Mouse (Mus musculus): Measurements from ENCODE around the gene Defb13. TPM values are rescaled to one million over a fixed set of nuclear protein-coding genes. Genes with fewer than 3 reads are reported as not detected.
A peak's percentile ranks its signal among the peaks of the same experiment; 100 is the strongest.

Defb13 gene
- polyA plus RNA-seq, 2 experiments = not detected

DNA sequence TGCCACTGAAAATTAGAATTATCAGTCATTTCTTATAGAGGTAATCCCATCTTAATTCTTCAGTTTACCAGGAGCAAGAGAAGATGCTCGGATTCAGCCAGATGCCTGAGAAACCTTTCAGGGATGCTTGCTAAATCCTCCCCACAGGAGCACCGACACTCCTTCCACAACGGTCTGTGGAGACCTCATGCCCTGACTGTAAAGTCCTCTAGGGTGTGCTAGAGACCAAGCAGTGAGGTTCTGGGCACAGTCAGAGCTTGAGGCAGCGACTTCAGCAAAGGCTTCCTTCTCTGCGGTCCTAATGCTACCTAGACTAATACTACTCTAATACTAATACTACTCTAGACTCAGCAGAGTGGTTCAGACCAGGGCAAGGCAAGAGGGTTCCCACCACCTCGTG, 45.6 kb downstream of the Defb13 start:
- H3K36me3 ChIP-seq (replicated peaks; ENCODE audit: control insufficient read depth, insufficient read depth, low read depth) = peaks cover 2% of the 10 kb centered on the region; the same call in 1 of the 2 replicates
- WGBS (ENCODE audit: insufficient replicate concordance) = 32% methylated on average over 6 of the region's 6 CpGs
- H3K27ac ChIP-seq = no peak overlapping the region
- H3K9me3 ChIP-seq (ENCODE audit: control insufficient read depth, low read length) = no peaks in the 10 kb centered on the region
- ATAC-seq (ENCODE audit: insufficient read depth) (no peak), DNase-seq (ENCODE audit: low read depth in 3 of 3, low spot score in 3 of 3) (peak in 1 of 3 experiments; percentile 1)
- H3K4me1 ChIP-seq (replicated peaks; ENCODE audit: control insufficient read depth in 2 of 2, insufficient read depth in 2 of 2, low read length in 1 of 2) = no peaks in the 10 kb centered on the region
- H3K4me3 ChIP-seq (ENCODE audit: insufficient read depth in 1 of 2, low read depth in 2 of 2, low read length in 2 of 2) = no peak overlapping the region
- H3K27me3 ChIP-seq (ENCODE audit: control insufficient read depth, insufficient read depth, low read length) = no peaks in the 10 kb centered on the region
- H3K9ac ChIP-seq (replicated peaks) = no peak overlapping the region
- no peak overlapping the region for H3K4me2 ChIP-seq (ENCODE audit: low read depth)
- peak; percentile 70 for TF ChIP-seq CTCF (IDR thresholded peaks at IDR 0.05; ENCODE audit: low read depth)
- no peak for TF ChIP-seq EP300 (IDR thresholded peaks at IDR 0.05; ENCODE audit: low read depth)

DNA sequence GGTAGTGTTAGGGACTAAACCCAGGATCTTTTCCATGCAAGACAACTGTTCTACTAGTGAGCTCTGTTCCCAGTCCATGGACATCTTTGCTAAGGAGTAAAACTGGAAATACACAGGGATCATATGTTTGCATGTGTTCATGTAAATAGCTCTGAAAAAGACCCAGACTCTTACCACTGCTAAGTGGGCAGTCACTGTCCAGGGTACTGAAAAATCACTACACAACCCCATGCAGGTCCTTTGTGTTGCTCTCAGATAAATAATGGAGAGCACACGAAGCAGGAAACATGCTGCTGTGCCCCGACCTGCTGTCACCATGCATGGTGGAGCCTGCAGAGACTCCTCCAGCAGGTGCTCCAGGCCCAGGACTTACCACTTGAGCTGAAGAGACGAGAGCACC, 48.6 kb downstream of the Defb13 start:
- peaks cover 17% of the 10 kb centered on the region for H3K36me3 ChIP-seq (replicated peaks; ENCODE audit: control insufficient read depth, insufficient read depth, low read depth)
- H3K4me2 ChIP-seq (ENCODE audit: low read depth) = no peak overlapping the region
- no peaks in the 10 kb centered on the region for H3K27me3 ChIP-seq (ENCODE audit: control insufficient read depth, insufficient read depth, low read length)
- TF ChIP-seq CTCF (IDR thresholded peaks at IDR 0.05; ENCODE audit: low read depth) = no peak
- H3K9me3 ChIP-seq (ENCODE audit: control insufficient read depth, low read length) = no peaks in the 10 kb centered on the region
- H3K27ac ChIP-seq = no peak overlapping the region
- no peak overlapping the region for H3K4me3 ChIP-seq (ENCODE audit: insufficient read depth in 1 of 2, low read depth in 2 of 2, low read length in 2 of 2)
- 39% methylated on average over 3 of the region's 3 CpGs for WGBS (ENCODE audit: insufficient replicate concordance)
- no peaks in the 10 kb centered on the region for H3K4me1 ChIP-seq (replicated peaks; ENCODE audit: control insufficient read depth in 2 of 2, insufficient read depth in 2 of 2, low read length in 1 of 2)
- H3K9ac ChIP-seq (replicated peaks) = no peak overlapping the region
- ATAC-seq (ENCODE audit: insufficient read depth) (no peak), DNase-seq (ENCODE audit: low read depth in 3 of 3, low spot score in 3 of 3) (no peak)

Other genes starting within 250 kb of the Defb13 start
- gene AY761184, start 243.1 kb upstream of the Defb13 start, polyA plus RNA-seq (2012; rRNA removed) = not detected in 2 replicates
- not detected in 2 replicates for gene AY761184, start 243.1 kb upstream of the Defb13 start, polyA plus RNA-seq (2014; fragmentation: Nextera tagmentation; extraction: Ambion mirVana)
- gene Defa24, start 212.3 kb upstream of the Defb13 start, polyA plus RNA-seq (2012; rRNA removed) = not detected in 2 replicates
- not detected in 2 replicates for gene Defa24, start 212.3 kb upstream of the Defb13 start, polyA plus RNA-seq (2014; fragmentation: Nextera tagmentation; extraction: Ambion mirVana)
- gene Defb50, start 123.2 kb upstream of the Defb13 start, polyA plus RNA-seq (2012; rRNA removed) = not detected in 2 replicates
- gene Defb50, start 123.2 kb upstream of the Defb13 start, polyA plus RNA-seq (2014; fragmentation: Nextera tagmentation; extraction: Ambion mirVana) = not detected in 2 replicates
- not detected in 2 replicates for gene Defb2, start 106.8 kb upstream of the Defb13 start, polyA plus RNA-seq (2012; rRNA removed)
- gene Defb2, start 106.8 kb upstream of the Defb13 start, polyA plus RNA-seq (2014; fragmentation: Nextera tagmentation; extraction: Ambion mirVana) = not detected in 2 replicates
- gene Defb10, start 87.9 kb upstream of the Defb13 start, polyA plus RNA-seq (2012; rRNA removed) = not detected in 2 replicates
- not detected in 2 replicates for gene Defb10, start 87.9 kb upstream of the Defb13 start, polyA plus RNA-seq (2014; fragmentation: Nextera tagmentation; extraction: Ambion mirVana)
- not detected in 2 replicates for gene Defb9, start 61.3 kb upstream of the Defb13 start, polyA plus RNA-seq (2012; rRNA removed)
- gene Defb9, start 61.3 kb upstream of the Defb13 start, polyA plus RNA-seq (2014; fragmentation: Nextera tagmentation; extraction: Ambion mirVana) = not detected in 2 replicates
- gene Defb11, start 40.4 kb upstream of the Defb13 start, polyA plus RNA-seq (2012; rRNA removed) = not detected in 2 replicates
- not detected in 2 replicates for gene Defb11, start 40.4 kb upstream of the Defb13 start, polyA plus RNA-seq (2014; fragmentation: Nextera tagmentation; extraction: Ambion mirVana)
- not detected in 2 replicates for gene Defb15, start 14.1 kb upstream of the Defb13 start, polyA plus RNA-seq (2012; rRNA removed)
- not detected in 2 replicates for gene Defb15, start 14.1 kb upstream of the Defb13 start, polyA plus RNA-seq (2014; fragmentation: Nextera tagmentation; extraction: Ambion mirVana)
- not detected in 2 replicates for gene Defb35, start 8.4 kb upstream of the Defb13 start, polyA plus RNA-seq (2012; rRNA removed)
- gene Defb35, start 8.4 kb upstream of the Defb13 start, polyA plus RNA-seq (2014; fragmentation: Nextera tagmentation; extraction: Ambion mirVana) = not detected in 2 replicates
- not detected in 2 replicates for gene Fam90a1a, start 12.0 kb downstream of the Defb13 start, polyA plus RNA-seq (2012; rRNA removed)
- not detected in 2 replicates for gene Fam90a1a, start 12.0 kb downstream of the Defb13 start, polyA plus RNA-seq (2014; fragmentation: Nextera tagmentation; extraction: Ambion mirVana)
- not detected in 2 replicates for gene Ccdc70, start 23.0 kb downstream of the Defb13 start, polyA plus RNA-seq (2012; rRNA removed)
- not detected in 2 replicates for gene Ccdc70, start 23.0 kb downstream of the Defb13 start, polyA plus RNA-seq (2014; fragmentation: Nextera tagmentation; extraction: Ambion mirVana)
- 8.4 and 9.4 TPM in 2 replicates for gene Atp7b, start 113.5 kb downstream of the Defb13 start, polyA plus RNA-seq (2012; rRNA removed)
- gene Atp7b, start 113.5 kb downstream of the Defb13 start, polyA plus RNA-seq (2014; fragmentation: Nextera tagmentation; extraction: Ambion mirVana) = 10.4 and 12.0 TPM in 2 replicates
- gene Alg11, start 114.0 kb downstream of the Defb13 start, polyA plus RNA-seq (2012; rRNA removed) = 2.3 and 3.1 TPM in 2 replicates
- gene Alg11, start 114.0 kb downstream of the Defb13 start, polyA plus RNA-seq (2014; fragmentation: Nextera tagmentation; extraction: Ambion mirVana) = 5.1 and 5.4 TPM in 2 replicates
- 0.07 TPM in 1 of 2 replicates, not detected in the other for gene Nek5, start 178.3 kb downstream of the Defb13 start, polyA plus RNA-seq (2012; rRNA removed)
- gene Nek5, start 178.3 kb downstream of the Defb13 start, polyA plus RNA-seq (2014; fragmentation: Nextera tagmentation; extraction: Ambion mirVana) = 0.08 TPM in 1 of 2 replicates, not detected in the other
- 0.92 and 1.8 TPM in 2 replicates for gene Nek3, start 219.7 kb downstream of the Defb13 start, polyA plus RNA-seq (2012; rRNA removed)
- gene Nek3, start 219.7 kb downstream of the Defb13 start, polyA plus RNA-seq (2014; fragmentation: Nextera tagmentation; extraction: Ambion mirVana) = 1.4 and 1.7 TPM in 2 replicates
- 13.7 and 21.7 TPM in 2 replicates for gene Ckap2, start 239.1 kb downstream of the Defb13 start, polyA plus RNA-seq (2012; rRNA removed)
- gene Ckap2, start 239.1 kb downstream of the Defb13 start, polyA plus RNA-seq (2014; fragmentation: Nextera tagmentation; extraction: Ambion mirVana) = 21.6 and 22.4 TPM in 2 replicates
- gene Vps36, start 246.0 kb downstream of the Defb13 start, polyA plus RNA-seq (2012; rRNA removed) = 3.2 and 4.9 TPM in 2 replicates
- 7.8 and 8.4 TPM in 2 replicates for gene Vps36, start 246.0 kb downstream of the Defb13 start, polyA plus RNA-seq (2014; fragmentation: Nextera tagmentation; extraction: Ambion mirVana)